Mouse (Mus musculus) liver, embryonic 12.5 days (tissue): ENCODE measurements around the gene Nek10. TPM values are rescaled to one million over a fixed set of nuclear protein-coding genes. Genes with fewer than 3 reads are reported as not detected.

Source experiments
- ATAC-seq: fragments of 200-750 bp; cut with Nextera tagmentation; 2 replicates; pipeline ENCODE4 v1.8.0; 2017; ENCODE audit warnings: moderate number of reproducible peaks, mild to moderate bottlenecking, moderate library complexity
- H3K27ac ChIP-seq: fragments of 300-500 bp; sonication (generic); 2 replicates; pipeline ENCODE4 v1.5.1; 2016; ENCODE audit warnings: mild to moderate bottlenecking
- H3K27me3 ChIP-seq: fragments of 300-500 bp; sonication (generic); replicated peaks from 2 replicates; pipeline ENCODE4 v1.6.1; 2016; ENCODE audit warnings: mild to moderate bottlenecking, moderate library complexity
- H3K36me3 ChIP-seq: fragments of 300-500 bp; sonication (generic); 2 replicates; pipeline ENCODE4 v1.6.1; 2016; ENCODE audit warnings: mild to moderate bottlenecking, moderate library complexity
- H3K4me1 ChIP-seq: fragments of 300-500 bp; sonication (generic); 2 replicates; pipeline ENCODE4 v1.6.1; 2016
- H3K4me2 ChIP-seq: fragments of 300-500 bp; sonication (generic); 2 replicates; pipeline ENCODE4 v1.6.1; 2016; ENCODE audit warnings: mild to moderate bottlenecking, moderate library complexity
- H3K4me3 ChIP-seq: fragments of 300-500 bp; sonication (generic); 2 replicates; pipeline ENCODE4 v1.5.1; 2016; ENCODE audit warnings: mild to moderate bottlenecking, moderate library complexity
- H3K9ac ChIP-seq: fragments of 300-500 bp; sonication (generic); 2 replicates; pipeline ENCODE4 v1.6.1; 2016; ENCODE audit warnings: mild to moderate bottlenecking, moderate library complexity
- H3K9me3 ChIP-seq: fragments of 300-500 bp; sonication (generic); replicated peaks from 2 replicates; pipeline ENCODE4 v1.6.1; 2016; ENCODE audit warnings: mild to moderate bottlenecking, moderate library complexity
- WGBS: fragments of 180-500 bp; shearing (Covaris S2); methylation state at CpG from one replicate; pipeline ENCODE4 v1.1.7; 2016; ENCODE audit not compliant: insufficient replicate concordance; 5-methylcytosine and 5-hydroxymethylcytosine counted together
- polyA plus RNA-seq: library from polyadenylated mRNA; unstranded; fragments of >200 nt; fragmentation: Nextera tagmentation; extraction: Ambion mirVana; gene quantifications from 2 replicates; pipeline ENCODE4 v1.2.1, GENCODE M21; 2016

Gene Nek10
- polyA plus RNA-seq, 1 experiment from 2014 or later: not detected

DNA sequence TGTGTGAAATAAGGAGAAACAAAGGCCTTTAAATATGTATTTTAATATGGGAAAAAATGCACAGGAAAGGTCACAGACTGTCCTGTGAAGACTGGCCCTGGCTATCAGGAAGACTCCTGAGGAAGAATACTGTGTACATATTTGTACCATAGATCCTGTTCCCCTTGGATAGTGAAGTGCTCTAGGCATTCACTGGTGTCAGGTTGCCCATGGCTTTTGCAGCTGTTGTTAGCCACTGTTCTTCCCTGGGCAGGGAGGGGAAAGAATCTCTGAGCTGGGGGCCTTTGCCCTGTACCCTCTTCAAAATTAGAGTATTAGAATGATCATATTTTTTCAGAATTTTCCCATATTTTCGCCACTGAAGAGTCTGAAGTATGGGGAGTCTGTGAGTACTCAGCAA lies 30.3 kb downstream of the Nek10 start:
- Histone ChIP-seq H3K9ac (no peak overlapping the region), H3K4me3 (no peak overlapping the region), H3K36me3 (no peaks in the 10 kb centered on the region), H3K27me3 (no peaks in the 10 kb centered on the region), H3K4me1 (no peaks in the 10 kb centered on the region), H3K4me2 (no peak overlapping the region), H3K9me3 (no peaks in the 10 kb centered on the region), H3K27ac (no peak overlapping the region)
- 57% methylated on average over 1 of the region's 1 CpGs for WGBS
- no peak for ATAC-seq

DNA sequence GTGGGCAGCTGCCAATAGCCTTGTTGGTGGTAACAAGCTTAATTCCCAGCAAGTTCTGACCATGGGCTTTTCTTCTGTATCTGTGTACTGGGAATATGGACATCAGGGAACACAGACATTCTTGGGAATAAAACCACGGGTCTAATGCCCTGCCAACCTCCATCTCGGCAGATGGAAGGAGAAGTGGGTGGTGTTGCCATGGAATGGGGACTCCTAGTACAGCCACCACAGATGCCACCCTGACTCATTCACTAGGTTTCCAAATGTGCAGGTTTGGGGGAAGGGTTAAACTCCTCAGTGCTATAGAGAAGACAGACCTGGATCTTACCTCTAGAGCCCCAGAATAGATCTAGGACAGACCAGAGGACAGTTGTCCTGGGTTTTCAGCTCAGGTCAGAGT lies 31.1 kb downstream of the Nek10 start:
- Histone ChIP-seq H3K4me2 (no peak overlapping the region), H3K9me3 (no peaks in the 10 kb centered on the region), H3K9ac (no peak overlapping the region), H3K27ac (no peak overlapping the region), H3K4me1 (no peaks in the 10 kb centered on the region), H3K4me3 (no peak overlapping the region), H3K36me3 (no peaks in the 10 kb centered on the region), H3K27me3 (no peaks in the 10 kb centered on the region)
- ATAC-seq: no peak
- WGBS: 58% methylated on average over 2 of the region's 2 CpGs

DNA sequence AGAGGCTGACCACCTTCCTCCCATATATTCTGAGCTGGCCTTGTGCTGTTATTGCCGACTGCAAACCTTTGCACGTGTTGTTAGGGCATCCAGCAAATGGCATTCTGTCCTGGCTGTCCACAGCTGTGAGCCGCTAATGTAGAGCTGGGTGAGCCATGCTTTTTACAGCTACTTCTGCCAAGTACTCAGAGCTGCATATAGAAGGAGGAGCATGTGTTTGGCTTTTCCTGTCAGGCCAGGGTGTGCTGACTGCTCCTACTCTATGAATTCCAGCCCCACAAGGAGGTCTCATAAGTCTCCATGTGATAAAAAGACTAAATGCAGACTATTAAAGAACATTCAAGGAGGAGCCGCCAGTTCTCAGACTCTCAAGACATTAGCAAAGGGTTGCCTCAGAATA lies 34.4 kb downstream of the Nek10 start:
- ATAC-seq: no peak
- Histone ChIP-seq H3K9ac (no peak overlapping the region), H3K27me3 (no peaks in the 10 kb centered on the region), H3K9me3 (no peaks in the 10 kb centered on the region), H3K4me3 (no peak overlapping the region), H3K36me3 (no peaks in the 10 kb centered on the region), H3K4me1 (no peaks in the 10 kb centered on the region), H3K4me2 (no peak overlapping the region), H3K27ac (no peak overlapping the region)
- 68% methylated on average over 4 of the region's 4 CpGs for WGBS

DNA sequence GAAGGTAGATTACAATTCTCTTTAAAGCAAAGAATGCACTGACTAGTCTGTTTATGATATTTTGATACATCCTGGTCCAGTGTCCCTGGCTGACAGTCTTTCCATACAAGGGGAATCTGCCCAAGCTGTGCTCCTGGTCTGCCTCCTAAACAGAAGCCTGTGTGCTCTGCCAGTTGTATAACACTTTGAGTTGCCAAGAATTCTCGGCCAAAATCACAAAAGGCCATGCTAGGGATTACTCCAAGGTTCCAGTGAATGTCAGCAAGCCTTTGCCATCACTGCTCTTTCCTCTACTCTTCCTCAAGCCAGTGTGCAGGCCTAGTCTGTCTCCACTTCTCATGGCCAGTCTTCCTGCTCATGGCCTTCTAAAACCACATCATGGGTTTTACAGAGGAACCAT lies 34.9 kb downstream of the Nek10 start:
- no peak for ATAC-seq
- 70% methylated on average over 1 of the region's 1 CpGs for WGBS
- no peaks in the 10 kb centered on the region for H3K4me1 ChIP-seq

DNA sequence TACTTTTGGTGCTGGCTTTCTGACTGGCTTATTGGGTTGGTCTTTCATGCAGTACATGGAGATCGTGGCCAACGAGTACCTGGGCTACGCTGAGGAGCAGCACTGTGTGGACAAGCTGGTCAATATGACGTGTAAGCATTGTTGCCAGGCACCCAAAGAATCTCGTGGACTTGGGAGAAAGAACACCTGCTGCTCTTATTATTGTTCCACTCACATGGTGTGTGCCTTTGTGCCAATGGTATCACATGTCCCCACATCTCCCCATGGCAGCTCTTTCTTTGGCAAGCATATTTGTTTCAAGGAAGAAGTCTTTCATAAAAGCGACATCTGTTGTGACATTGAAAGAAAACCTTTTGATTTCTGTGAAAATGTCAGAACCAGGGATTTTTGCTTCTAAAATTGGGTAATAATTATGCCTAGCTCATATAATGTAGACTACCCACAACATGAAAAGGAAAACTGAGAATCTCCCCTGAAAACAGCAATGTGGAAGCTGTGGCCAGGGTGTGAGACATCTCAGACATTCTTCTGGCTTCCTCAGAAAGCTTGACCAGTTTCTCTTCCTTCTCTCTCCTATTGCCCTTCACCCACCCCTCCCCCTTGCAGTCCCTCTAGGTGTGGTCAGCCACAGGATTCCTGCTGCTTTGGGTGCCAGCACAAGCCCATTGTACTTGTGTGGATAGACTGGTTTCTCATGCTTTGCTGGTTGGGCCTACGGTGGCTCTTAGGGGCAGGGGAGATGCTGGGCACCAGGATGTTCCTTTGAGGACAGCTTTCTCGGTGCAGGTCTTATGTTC lies 39.7 kb downstream of the Nek10 start:
- 64% methylated on average over 8 of the region's 8 CpGs for WGBS

More for the DNA sequence above, 34.9 kb downstream of the Nek10 start:
- Histone ChIP-seq H3K36me3 (no peaks in the 10 kb centered on the region), H3K9ac (no peak overlapping the region), H3K9me3 (no peaks in the 10 kb centered on the region), H3K4me2 (no peak overlapping the region), H3K4me3 (no peak overlapping the region), H3K27me3 (no peaks in the 10 kb centered on the region), H3K27ac (no peak overlapping the region)

DNA sequence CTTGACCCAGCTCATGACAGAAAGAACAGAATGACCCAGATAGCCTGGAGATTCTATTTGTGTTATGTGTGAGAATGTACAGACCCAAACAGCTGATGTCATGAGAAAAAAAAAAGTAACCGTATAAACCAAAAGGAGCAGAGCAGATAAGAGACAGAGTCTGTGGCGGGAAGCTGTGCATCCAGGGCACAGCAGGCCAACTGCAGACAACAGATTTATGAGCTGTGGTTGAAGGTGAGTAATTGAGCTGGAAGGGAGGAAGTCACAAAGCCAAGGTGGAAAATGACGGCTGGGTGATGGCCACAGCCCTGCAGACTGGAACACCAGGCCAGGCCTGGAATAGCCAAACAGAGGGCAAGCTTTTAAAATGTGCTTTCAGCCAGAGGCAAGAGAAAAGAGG lies 49.6 kb downstream of the Nek10 start:
- no peaks in the 10 kb centered on the region for H3K4me1 ChIP-seq
- no peaks in the 10 kb centered on the region for H3K36me3 ChIP-seq
- no peak overlapping the region for H3K4me2 ChIP-seq
- 23% methylated on average over 3 of the region's 3 CpGs for WGBS
- H3K4me3 ChIP-seq: no peak overlapping the region
- ATAC-seq: no peak
- no peaks in the 10 kb centered on the region for H3K9me3 ChIP-seq
- no peak overlapping the region for H3K27ac ChIP-seq
- H3K27me3 ChIP-seq: no peaks in the 10 kb centered on the region
- no peak overlapping the region for H3K9ac ChIP-seq

More for the DNA sequence above, 39.7 kb downstream of the Nek10 start:
- H3K27ac ChIP-seq: no peak overlapping the region
- H3K27me3 ChIP-seq: no peaks in the 10 kb centered on the region
- no peak overlapping the region for H3K9ac ChIP-seq
- H3K9me3 ChIP-seq: no peaks in the 10 kb centered on the region
- H3K4me2 ChIP-seq: no peak overlapping the region
- no peak for ATAC-seq
- H3K36me3 ChIP-seq: no peaks in the 10 kb centered on the region
- no peaks in the 10 kb centered on the region for H3K4me1 ChIP-seq
- H3K4me3 ChIP-seq: no peak overlapping the region

DNA sequence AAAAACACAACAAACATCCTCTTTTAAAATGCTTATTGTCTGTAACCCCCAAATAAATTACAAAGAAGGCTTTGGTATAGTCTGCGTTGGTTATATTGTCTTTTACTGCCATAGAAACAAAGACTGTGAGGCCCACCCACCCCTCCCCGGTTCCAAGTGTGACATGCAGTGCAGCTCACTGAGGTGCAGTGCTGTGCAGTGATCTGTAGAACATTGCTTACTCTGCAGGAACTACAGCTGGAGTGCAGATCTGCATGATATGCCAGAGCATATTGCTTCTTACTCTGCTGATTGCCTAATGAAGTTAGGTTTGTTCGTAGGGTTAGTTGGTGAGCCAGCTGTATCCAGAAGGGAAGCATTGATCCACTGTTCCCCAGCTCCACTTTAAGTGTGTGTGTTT lies 57.1 kb downstream of the Nek10 start:
- no peak overlapping the region for H3K9ac ChIP-seq
- no peak for ATAC-seq
- no peak overlapping the region for H3K4me3 ChIP-seq
- WGBS: 62% methylated on average over 3 of the region's 3 CpGs
- no peaks in the 10 kb centered on the region for H3K4me1 ChIP-seq
- no peaks in the 10 kb centered on the region for H3K9me3 ChIP-seq
- H3K27me3 ChIP-seq: no peaks in the 10 kb centered on the region
- no peaks in the 10 kb centered on the region for H3K36me3 ChIP-seq
- H3K27ac ChIP-seq: no peak overlapping the region
- H3K4me2 ChIP-seq: no peak overlapping the region

DNA sequence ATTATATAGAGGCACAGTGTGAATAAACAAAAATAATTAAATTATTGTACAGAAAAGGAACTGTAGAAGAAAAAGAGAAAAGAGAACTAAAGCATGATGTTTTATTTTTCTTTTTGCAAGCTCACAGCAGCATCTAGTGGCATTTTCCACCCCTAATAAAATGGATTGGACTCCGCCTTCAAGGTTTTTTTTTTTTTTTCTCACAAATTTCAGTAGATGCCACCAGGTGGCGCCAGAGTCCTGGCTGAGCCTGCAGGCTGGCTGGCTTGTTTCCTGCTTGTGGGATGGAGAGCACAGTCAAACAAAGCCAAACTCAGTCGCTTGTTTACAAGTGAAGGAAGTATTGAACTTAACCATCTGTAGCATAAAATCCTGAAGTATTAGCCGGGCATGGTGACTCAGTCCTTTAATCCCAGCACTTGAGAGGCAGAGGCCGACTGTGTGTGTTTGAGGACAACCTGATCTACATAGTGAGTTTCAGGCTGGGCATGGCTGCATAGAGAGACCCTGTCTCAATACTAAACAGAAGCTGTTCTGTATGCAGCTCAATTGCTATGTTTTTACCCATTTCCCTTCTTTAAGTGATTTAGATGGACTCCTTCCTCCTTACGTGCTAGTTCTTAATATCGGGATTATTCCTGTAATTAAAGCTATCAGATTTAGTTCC lies 60.6 kb downstream of the Nek10 start:
- no peaks in the 10 kb centered on the region for H3K4me1 ChIP-seq
- no peaks in the 10 kb centered on the region for H3K27me3 ChIP-seq
- H3K4me3 ChIP-seq: no peak overlapping the region
- WGBS: 29% methylated on average over 7 of the region's 7 CpGs
- H3K27ac ChIP-seq: no peak overlapping the region
- H3K4me2 ChIP-seq: no peak overlapping the region
- ATAC-seq: no peak
- no peak overlapping the region for H3K9ac ChIP-seq
- H3K36me3 ChIP-seq: no peaks in the 10 kb centered on the region
- no peaks in the 10 kb centered on the region for H3K9me3 ChIP-seq

DNA sequence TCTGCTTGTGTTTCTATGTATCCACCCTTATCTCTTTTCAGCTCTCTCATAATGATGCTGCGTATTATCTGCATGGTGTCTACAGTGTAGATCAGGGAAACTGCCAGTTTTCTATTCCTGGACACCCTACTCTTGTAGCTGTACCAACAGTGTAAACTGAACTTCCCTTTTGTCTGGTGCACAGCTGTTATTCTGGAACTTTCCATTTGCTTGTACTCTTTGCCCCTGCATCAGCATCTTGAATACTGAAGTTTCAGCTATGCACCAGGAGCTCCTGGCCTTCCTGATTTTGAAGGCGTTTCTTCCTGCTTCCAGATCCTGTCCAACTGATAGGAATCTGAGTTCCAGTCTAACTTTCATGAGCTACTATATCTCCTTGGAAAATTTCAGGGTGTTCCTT lies 66.0 kb downstream of the Nek10 start:
- WGBS: 42% methylated on average over 2 of the region's 2 CpGs
- H3K27me3 ChIP-seq: no peaks in the 10 kb centered on the region
- no peak overlapping the region for H3K4me2 ChIP-seq
- no peaks in the 10 kb centered on the region for H3K36me3 ChIP-seq
- ATAC-seq: no peak
- no peaks in the 10 kb centered on the region for H3K4me1 ChIP-seq
- no peak overlapping the region for H3K27ac ChIP-seq
- H3K4me3 ChIP-seq: no peak overlapping the region
- H3K9ac ChIP-seq: no peak overlapping the region
- H3K9me3 ChIP-seq: no peaks in the 10 kb centered on the region

DNA sequence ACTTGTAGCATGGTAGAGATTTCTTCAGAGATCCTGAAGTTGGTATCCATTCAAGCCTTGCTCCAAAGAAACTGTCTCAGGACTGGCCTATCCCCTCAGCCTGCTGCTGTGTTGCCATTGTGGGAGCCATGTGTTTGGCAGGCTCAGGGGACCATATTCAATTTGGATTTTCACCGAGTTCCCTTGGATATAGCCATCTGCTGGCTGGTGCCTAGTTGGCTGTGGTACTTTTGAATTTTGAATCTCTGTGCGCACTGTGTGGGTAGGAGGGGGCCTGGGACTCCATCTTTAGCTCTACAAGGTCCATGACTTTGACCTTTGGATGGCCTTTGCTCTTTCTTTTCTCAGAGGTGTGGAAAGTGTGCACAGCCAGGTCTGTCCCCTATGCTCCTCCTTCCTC lies 66.8 kb downstream of the Nek10 start:
- H3K4me3 ChIP-seq: no peak overlapping the region
- no peak overlapping the region for H3K9ac ChIP-seq
- H3K4me1 ChIP-seq: no peaks in the 10 kb centered on the region
- 66% methylated on average over 2 of the region's 2 CpGs for WGBS
- no peaks in the 10 kb centered on the region for H3K9me3 ChIP-seq
- no peaks in the 10 kb centered on the region for H3K36me3 ChIP-seq
- no peak for ATAC-seq
- no peaks in the 10 kb centered on the region for H3K27me3 ChIP-seq
- H3K4me2 ChIP-seq: no peak overlapping the region
- no peak overlapping the region for H3K27ac ChIP-seq

DNA sequence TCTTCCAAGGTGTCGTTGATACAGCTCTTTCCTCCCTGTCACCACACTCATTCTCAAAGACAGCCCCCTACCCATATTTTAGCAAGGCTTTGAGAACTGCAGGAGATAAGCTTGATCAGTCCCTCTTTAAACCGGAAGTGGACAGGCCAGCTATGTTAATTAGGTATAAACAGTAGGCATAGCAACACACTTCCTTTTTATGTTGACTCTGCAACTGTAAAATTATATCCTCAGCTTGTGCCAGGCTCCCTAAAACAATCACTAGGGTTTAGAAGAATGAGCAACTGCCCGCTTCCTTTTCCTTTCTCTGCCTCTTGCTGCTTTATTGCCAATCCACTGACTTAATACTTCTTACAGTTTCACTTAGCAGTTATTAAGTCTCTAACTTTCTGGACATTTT lies 67.2 kb downstream of the Nek10 start:
- H3K4me2 ChIP-seq: no peak overlapping the region
- H3K4me1 ChIP-seq: no peaks in the 10 kb centered on the region
- no peaks in the 10 kb centered on the region for H3K36me3 ChIP-seq
- 58% methylated on average over 3 of the region's 3 CpGs for WGBS
- H3K9ac ChIP-seq: no peak overlapping the region
- no peaks in the 10 kb centered on the region for H3K9me3 ChIP-seq
- ATAC-seq: no peak
- H3K4me3 ChIP-seq: no peak overlapping the region
- no peak overlapping the region for H3K27ac ChIP-seq
- no peaks in the 10 kb centered on the region for H3K27me3 ChIP-seq

DNA sequence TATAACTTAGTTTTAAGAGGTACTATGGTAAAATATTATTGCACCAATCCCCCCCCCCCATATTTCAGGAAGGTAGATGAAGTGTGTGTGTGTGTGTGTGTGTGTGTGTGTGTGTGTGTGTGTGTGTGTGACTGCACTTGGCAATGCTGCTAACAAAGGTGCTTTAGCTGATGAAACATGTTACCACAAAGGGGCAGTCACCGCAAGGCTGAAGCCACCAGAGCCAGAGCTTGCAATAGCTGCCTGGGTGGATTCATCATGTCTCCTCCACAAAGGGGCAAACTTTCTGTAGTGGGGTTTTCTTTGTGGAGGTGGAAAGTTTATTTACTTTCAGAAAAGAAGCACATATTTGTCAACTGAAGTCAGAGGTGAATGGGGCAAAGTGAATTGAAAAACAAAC lies 67.9 kb downstream of the Nek10 start:
- Histone ChIP-seq H3K4me1 (no peaks in the 10 kb centered on the region), H3K27me3 (no peaks in the 10 kb centered on the region), H3K4me2 (no peak overlapping the region), H3K9ac (no peak overlapping the region), H3K4me3 (no peak overlapping the region), H3K27ac (no peak overlapping the region), H3K9me3 (no peaks in the 10 kb centered on the region), H3K36me3 (no peaks in the 10 kb centered on the region)
- ATAC-seq: no peak
- 79% methylated on average over 1 of the region's 1 CpGs for WGBS
